Mouse (Mus musculus): ENCODE data around the gene Tgif2. TPM values are rescaled to one million over a fixed set of nuclear protein-coding genes. Genes with fewer than 3 reads are reported as not detected.
"Not testable (repeated sequence)": the region's sequence is repeated elsewhere in the genome, so short reads cannot be mapped to it uniquely, and the experiment has no call there.

Tgif2 gene
- polyA plus RNA-seq, 1 experiment from 2014 or later = 35.5 TPM

DNA sequence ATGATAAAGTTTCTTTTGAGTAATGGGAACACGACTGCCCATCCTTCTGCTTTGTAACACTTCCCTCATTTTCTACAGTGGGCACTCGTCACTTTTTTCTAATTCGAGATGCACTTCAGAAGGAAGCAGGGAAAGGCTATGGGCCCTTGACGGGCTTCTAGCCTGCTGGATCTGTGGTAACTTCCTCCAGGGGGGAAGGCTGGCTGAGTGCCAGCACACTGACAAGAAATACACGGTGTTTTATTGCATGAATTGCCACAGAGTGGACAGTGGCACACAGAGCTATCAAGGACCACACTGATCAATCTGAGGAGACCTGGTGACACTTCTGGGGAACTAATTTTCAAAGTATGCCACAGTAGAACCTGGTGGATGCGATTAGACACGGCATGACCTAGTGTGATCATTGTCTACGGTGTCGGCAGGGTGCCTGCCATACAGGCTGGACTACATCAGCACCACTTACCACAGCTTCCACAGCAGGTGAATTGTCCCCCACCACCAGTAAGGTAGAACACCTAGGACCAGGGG lies 56.6 kb downstream of the Tgif2 start:
- Histone ChIP-seq H3K4me3 (no peak overlapping the region), H3K9me3 (no peaks in the 10 kb centered on the region), H3K9ac (no peak overlapping the region), H3K27me3 (replicated peaks) (peaks cover 5% of the 10 kb centered on the region; the same call in 1 of the 2 replicates), H3K27ac (replicated peaks) (no peak overlapping the region), H3K36me3 (no peaks in the 10 kb centered on the region), H3K4me2 (no peak overlapping the region), H3K4me1 (peaks cover 11% of the 10 kb centered on the region)
- ATAC-seq (ENCODE audit: extremely low read depth, insufficient number of reproducible peaks, low FRiP score, low TSS enrichment) = no peak
- WGBS = 65% methylated on average over 9 of the region's 9 CpGs

DNA sequence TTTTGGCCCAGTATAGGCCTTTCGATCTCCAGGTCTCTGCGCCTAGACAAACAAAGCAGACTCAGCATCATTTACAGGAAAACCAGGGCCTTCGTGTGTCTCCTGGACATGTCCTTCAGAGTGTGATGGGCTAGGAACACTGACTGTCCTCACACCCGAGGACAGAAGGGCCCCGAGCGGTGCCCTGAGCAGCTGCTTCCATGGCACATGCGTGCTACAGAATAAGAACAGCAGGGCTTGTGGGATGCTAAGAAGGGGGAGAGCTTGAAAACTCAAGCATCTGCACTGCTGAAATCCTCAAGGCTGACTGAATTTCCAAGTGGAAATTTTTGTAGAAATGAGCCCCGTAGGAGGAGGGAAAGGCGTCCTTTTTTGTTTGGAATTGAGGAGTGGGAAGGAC lies 57.2 kb downstream of the Tgif2 start:
- Histone ChIP-seq H3K4me2 (no peak overlapping the region), H3K4me1 (peaks cover 11% of the 10 kb centered on the region), H3K27ac (replicated peaks) (no peak overlapping the region), H3K9ac (no peak overlapping the region), H3K27me3 (replicated peaks) (peaks cover 5% of the 10 kb centered on the region; the same call in 1 of the 2 replicates), H3K4me3 (no peak overlapping the region), H3K36me3 (no peaks in the 10 kb centered on the region), H3K9me3 (no peaks in the 10 kb centered on the region)
- ATAC-seq (ENCODE audit: extremely low read depth, insufficient number of reproducible peaks, low FRiP score, low TSS enrichment) = no peak
- WGBS = 77% methylated on average over 9 of the region's 9 CpGs

DNA sequence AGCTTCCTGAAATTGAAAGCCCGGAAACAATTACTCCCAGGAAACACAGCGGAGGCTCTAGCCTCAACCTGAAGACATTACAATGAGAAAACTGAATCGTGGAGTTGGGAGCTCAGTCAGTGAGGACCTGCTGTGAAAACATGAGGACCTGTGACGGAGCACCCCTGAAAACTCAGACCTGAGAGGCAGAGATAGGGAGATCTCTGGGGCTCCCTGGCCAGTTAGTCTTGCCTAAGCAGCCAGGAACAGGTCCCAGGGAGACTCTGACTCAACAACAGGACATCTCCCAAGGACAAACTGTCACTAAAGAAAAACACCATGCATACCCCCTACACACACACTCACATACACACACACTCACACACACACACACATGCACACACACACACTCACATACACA lies 58.6 kb downstream of the Tgif2 start:
- Histone ChIP-seq H3K4me2 (no peak overlapping the region), H3K9me3 (no peaks in the 10 kb centered on the region), H3K4me1 (peaks cover 11% of the 10 kb centered on the region), H3K9ac (no peak overlapping the region), H3K4me3 (no peak overlapping the region), H3K36me3 (no peaks in the 10 kb centered on the region), H3K27me3 (replicated peaks) (peaks cover 5% of the 10 kb centered on the region; the same call in 1 of the 2 replicates), H3K27ac (replicated peaks) (no peak overlapping the region)
- 41% methylated on average over 4 of the region's 4 CpGs for WGBS
- no peak for ATAC-seq (ENCODE audit: extremely low read depth, insufficient number of reproducible peaks, low FRiP score, low TSS enrichment)

- no peak overlapping the region for H3K9ac ChIP-seq
- no peaks in the 10 kb centered on the region for H3K9me3 ChIP-seq
- peaks cover 5% of the 10 kb centered on the region; the same call in 1 of the 2 replicates for H3K27me3 ChIP-seq (replicated peaks)
- H3K27ac ChIP-seq (replicated peaks) = no peak overlapping the region
- no peak for ATAC-seq (ENCODE audit: extremely low read depth, insufficient number of reproducible peaks, low FRiP score, low TSS enrichment)
- peaks cover 11% of the 10 kb centered on the region for H3K4me1 ChIP-seq
- WGBS = 44% methylated on average over 4 of the region's 4 CpGs
- no peak overlapping the region for H3K4me3 ChIP-seq
- no peaks in the 10 kb centered on the region for H3K36me3 ChIP-seq
- H3K4me2 ChIP-seq = no peak overlapping the region
Observed at GRCm38 (mm10) chr2:156899184-156899583, 59.4 kb downstream of the Tgif2 start.

- WGBS = 76% methylated on average over 2 of the region's 2 CpGs
- H3K4me2 ChIP-seq = no peak overlapping the region
- H3K9me3 ChIP-seq = no peaks in the 10 kb centered on the region
- H3K36me3 ChIP-seq = no peaks in the 10 kb centered on the region
- H3K4me1 ChIP-seq = peaks cover 15% of the 10 kb centered on the region
- no peak for ATAC-seq (ENCODE audit: extremely low read depth, insufficient number of reproducible peaks, low FRiP score, low TSS enrichment)
- H3K27me3 ChIP-seq (replicated peaks) = peaks cover 5% of the 10 kb centered on the region; the same call in 1 of the 2 replicates
- no peak overlapping the region for H3K4me3 ChIP-seq
- no peak overlapping the region for H3K27ac ChIP-seq (replicated peaks)
- H3K9ac ChIP-seq = no peak overlapping the region
Observed at GRCm38 (mm10) chr2:156901344-156901743, 61.5 kb downstream of the Tgif2 start.

DNA sequence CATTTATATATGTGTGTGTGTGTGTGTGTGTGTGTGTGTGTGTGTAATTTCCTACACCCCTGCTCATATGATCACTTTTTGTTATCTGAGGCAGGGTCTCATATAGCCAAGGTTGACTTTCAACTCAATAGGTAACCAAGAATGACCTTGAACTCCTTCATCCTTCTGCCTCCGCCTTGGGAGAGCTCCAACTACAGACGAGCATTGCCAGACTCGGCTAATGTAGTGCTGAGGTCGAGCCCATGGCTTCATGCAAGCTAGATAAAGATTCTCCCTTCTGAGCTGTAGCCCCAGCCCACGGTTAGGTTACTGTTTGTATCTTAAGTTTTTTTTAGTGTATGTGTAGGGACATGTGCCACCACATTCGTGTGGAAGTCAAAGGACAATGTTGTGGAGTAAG lies 62.1 kb downstream of the Tgif2 start:
- Histone ChIP-seq H3K27ac (replicated peaks) (no peak overlapping the region), H3K9ac (no peak overlapping the region), H3K27me3 (replicated peaks) (peaks cover 5% of the 10 kb centered on the region; the same call in 1 of the 2 replicates), H3K4me2 (no peak overlapping the region), H3K4me1 (peaks cover 15% of the 10 kb centered on the region), H3K4me3 (no peak overlapping the region), H3K9me3 (no peaks in the 10 kb centered on the region), H3K36me3 (no peaks in the 10 kb centered on the region)
- ATAC-seq (ENCODE audit: extremely low read depth, insufficient number of reproducible peaks, low FRiP score, low TSS enrichment) = no peak
- 56% methylated on average over 6 of the region's 6 CpGs for WGBS

DNA sequence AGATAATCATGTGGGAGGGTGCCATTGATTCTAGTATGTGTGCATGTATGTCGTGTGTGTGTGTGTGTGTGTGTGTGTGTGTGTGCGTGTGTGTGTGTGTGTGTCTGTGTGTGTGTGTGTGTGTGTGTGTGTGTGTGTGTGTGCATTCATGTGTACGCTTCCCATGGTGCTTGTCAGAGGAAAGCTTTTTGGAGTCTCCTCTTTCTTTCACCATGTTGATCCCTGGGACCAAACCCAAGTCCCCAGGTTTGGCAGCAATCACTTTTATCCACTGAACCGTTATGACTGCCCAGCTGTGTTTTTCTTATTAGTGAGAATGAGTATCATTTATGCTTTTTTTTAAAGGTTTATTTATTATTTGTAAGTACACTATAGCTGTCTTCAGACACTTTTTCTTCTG lies 62.6 kb downstream of the Tgif2 start:
- WGBS = 81% methylated on average over 3 of the region's 4 CpGs
- H3K4me3 ChIP-seq; H3K36me3 ChIP-seq; ATAC-seq (ENCODE audit: extremely low read depth, insufficient number of reproducible peaks, low FRiP score, low TSS enrichment); H3K9ac ChIP-seq; H3K4me2 ChIP-seq; H3K27me3 ChIP-seq (replicated peaks); H3K9me3 ChIP-seq; H3K27ac ChIP-seq (replicated peaks): not testable (repeated sequence)
- peaks cover 15% of the 10 kb centered on the region for H3K4me1 ChIP-seq

- no peak for ATAC-seq (ENCODE audit: extremely low read depth, insufficient number of reproducible peaks, low FRiP score, low TSS enrichment)
- H3K4me2 ChIP-seq = no peak overlapping the region
- H3K36me3 ChIP-seq = no peaks in the 10 kb centered on the region
- H3K27ac ChIP-seq (replicated peaks) = no peak overlapping the region
- no peak overlapping the region for H3K4me3 ChIP-seq
- 31% methylated on average over 2 of the region's 2 CpGs for WGBS
- H3K9ac ChIP-seq = no peak overlapping the region
- peaks cover 8% of the 10 kb centered on the region for H3K4me1 ChIP-seq
- H3K9me3 ChIP-seq = no peaks in the 10 kb centered on the region
- no peaks in the 10 kb centered on the region for H3K27me3 ChIP-seq (replicated peaks)
Observed at GRCm38 (mm10) chr2:156903367-156903766, 63.6 kb downstream of the Tgif2 start.

Other genes starting within 250 kb of the Tgif2 start
- 51.9 and 53.5 TPM in 2 replicates for gene Dlgap4, start 226.3 kb upstream of the Tgif2 start, polyA plus RNA-seq (2015; fragmentation: Nextera tagmentation; extraction: Ambion mirVana)
- 1,696 and 1,855 TPM in 2 replicates for gene Myl9, start 64.6 kb upstream of the Tgif2 start, polyA plus RNA-seq (2015; fragmentation: Nextera tagmentation; extraction: Ambion mirVana)
- 4.1 and 5.3 TPM in 2 replicates for gene 4930518I15Rik, start 17.9 kb downstream of the Tgif2 start, polyA plus RNA-seq (2015; fragmentation: Nextera tagmentation; extraction: Ambion mirVana)
- 163 and 172 TPM in 2 replicates for gene Rab5if, start 23.1 kb downstream of the Tgif2 start, polyA plus RNA-seq (2015; fragmentation: Nextera tagmentation; extraction: Ambion mirVana)
- 0.28 and 0.37 TPM in 2 replicates for gene Sla2, start 47.2 kb downstream of the Tgif2 start, polyA plus RNA-seq (2015; fragmentation: Nextera tagmentation; extraction: Ambion mirVana)
- gene Ndrg3, start 152.0 kb downstream of the Tgif2 start, polyA plus RNA-seq (2015; fragmentation: Nextera tagmentation; extraction: Ambion mirVana) = 28.6 and 30.4 TPM in 2 replicates
- gene Dsn1, start 167.1 kb downstream of the Tgif2 start, polyA plus RNA-seq (2015; fragmentation: Nextera tagmentation; extraction: Ambion mirVana) = 30.2 and 33.6 TPM in 2 replicates
- gene Soga1, start 239.2 kb downstream of the Tgif2 start, polyA plus RNA-seq (2015; fragmentation: Nextera tagmentation; extraction: Ambion mirVana) = 2.6 TPM in 2 replicates
- gene Tldc2, start 247.0 kb downstream of the Tgif2 start, polyA plus RNA-seq (2015; fragmentation: Nextera tagmentation; extraction: Ambion mirVana) = not detected in 2 replicates